Mouse (Mus musculus) liver, embryonic 11.5 days (tissue): ENCODE measurements around the gene Runx2. TPM values are rescaled to one million over a fixed set of nuclear protein-coding genes. Genes with fewer than 3 reads are reported as not detected.

Experiments used
- ATAC-seq: fragments of 200-750 bp; cut with Nextera tagmentation; replicated peaks from 2 replicates; pipeline ENCODE4 v1.8.0; 2017; ENCODE audit warnings: moderate number of reproducible peaks, mild to moderate bottlenecking, moderate TSS enrichment, moderate library complexity; ENCODE audit not compliant: low FRiP score
- DNase-seq: peaks from one replicate; pipeline ENCODE4 v3.0.0-alpha.2; 2017; ENCODE audit warnings: low spot score
- H3K27ac ChIP-seq: fragments of 300-500 bp; sonication (generic); 2 replicates; pipeline ENCODE4 v1.5.1; 2014; ENCODE audit warnings: mild to moderate bottlenecking, low read depth, low read length, control low read depth
- H3K27me3 ChIP-seq: fragments of 300-500 bp; sonication (generic); replicated peaks from 2 replicates; pipeline ENCODE4 v1.6.1; 2014; ENCODE audit warnings: low read length, mixed read lengths; ENCODE audit not compliant: control insufficient read depth, insufficient read depth
- H3K36me3 ChIP-seq: fragments of 300-500 bp; sonication (generic); 2 replicates; pipeline ENCODE4 v1.6.1; 2014; ENCODE audit warnings: mild to moderate bottlenecking, low read length, moderate library complexity, mixed read lengths; ENCODE audit not compliant: control insufficient read depth, insufficient read depth
- H3K4me1 ChIP-seq: fragments of 300-500 bp; sonication (generic); replicated peaks from 2 replicates; pipeline ENCODE4 v1.6.1; 2014; ENCODE audit warnings: low read length, mixed read lengths; ENCODE audit not compliant: control insufficient read depth, insufficient read depth
- H3K4me2 ChIP-seq: fragments of 300-500 bp; sonication (generic); 2 replicates; pipeline ENCODE4 v1.6.1; 2014; ENCODE audit warnings: mild to moderate bottlenecking, control low read depth, moderate library complexity
- H3K4me3 ChIP-seq: fragments of 300-500 bp; sonication (generic); 2 replicates; pipeline ENCODE4 v1.5.1; 2014; ENCODE audit warnings: low read depth, low read length, control low read depth
- H3K9ac ChIP-seq: fragments of 300-500 bp; sonication (generic); 2 replicates; pipeline ENCODE4 v1.6.1; 2014; ENCODE audit warnings: low read depth, low read length, control low read depth
- H3K9me3 ChIP-seq: fragments of 300-500 bp; sonication (generic); 2 replicates; pipeline ENCODE4 v1.6.1; 2016; ENCODE audit warnings: low read length, inconsistent platforms, mixed read lengths; ENCODE audit not compliant: control insufficient read depth
- WGBS: fragments of 180-500 bp; shearing (Covaris S2); extraction: QIAGEN DNeasy Blood & Tissue Kit; methylation state at CpG from one replicate; pipeline ENCODE4 v1.1.7; 2014; 5-methylcytosine and 5-hydroxymethylcytosine counted together
- polyA plus RNA-seq: library from polyadenylated mRNA; unstranded; fragments of >200 nt; fragmentation: Nextera tagmentation; extraction: Ambion mirVana; gene quantifications from 2 replicates; pipeline ENCODE4 v1.2.1, GENCODE M21; 2014

The Runx2 gene
- polyA plus RNA-seq, 1 experiment from 2014 or later: 1.7 TPM

DNA sequence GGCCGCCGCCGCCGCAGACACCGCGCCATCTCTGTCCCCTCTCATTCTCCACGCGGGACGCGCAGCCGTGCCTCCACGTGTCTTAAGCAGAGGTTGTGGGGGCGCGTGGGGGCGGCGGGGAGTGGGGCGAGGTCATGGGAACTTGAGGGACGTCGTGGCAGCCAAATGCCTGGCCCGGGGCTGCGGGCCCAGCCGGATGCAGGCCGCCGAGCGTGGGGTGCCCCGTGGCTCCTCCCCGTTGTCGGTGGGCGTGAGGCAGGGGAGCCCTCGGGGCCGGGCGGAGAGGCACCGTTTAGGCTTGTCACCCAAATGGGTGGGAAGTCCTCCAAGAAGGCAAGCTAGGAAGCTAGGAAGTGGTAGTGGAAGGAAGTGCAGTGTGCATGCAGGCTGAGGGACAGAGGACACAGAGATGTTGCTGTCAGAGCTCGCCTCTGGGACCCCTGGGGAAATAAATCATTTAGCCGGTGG lies 37.2 kb downstream of the Runx2 start:
- H3K4me2 ChIP-seq: peak overlapping the region; percentile 79
- peak overlapping the region; percentile 94 for H3K4me3 ChIP-seq
- no peaks in the 10 kb centered on the region for H3K9me3 ChIP-seq
- no peaks in the 10 kb centered on the region for H3K27me3 ChIP-seq
- 0% methylated on average over 34 of the region's 35 CpGs for WGBS
- peak; percentile 79 for ATAC-seq
- peak overlapping the region; percentile 76 for H3K27ac ChIP-seq
- peak; percentile 73 for DNase-seq
- H3K4me1 ChIP-seq: peaks cover 6% of the 10 kb centered on the region
- no peaks in the 10 kb centered on the region for H3K36me3 ChIP-seq
- H3K9ac ChIP-seq: peak overlapping the region; percentile 96

- WGBS: 1% methylated on average over 38 of the region's 40 CpGs
- Histone ChIP-seq H3K4me3 (peak within 1 kb of the TSS; percentile 94), H3K27me3 (no peaks in the 10 kb centered on the region), H3K9ac (peak within 1 kb of the TSS; percentile 96), H3K4me2 (peak within 1 kb of the TSS; percentile 79), H3K36me3 (no peaks in the 10 kb centered on the region), H3K27ac (peak within 1 kb of the TSS; percentile 76), H3K4me1 (peaks cover 6% of the 10 kb centered on the region), H3K9me3 (no peaks in the 10 kb centered on the region)
- peak; percentile 98 for ATAC-seq
- DNase-seq: peak; percentile 94
Observed at GRCm38 (mm10) chr17:44776738-44777270, 37.8 kb downstream of the Runx2 start, which contains the start of gene Supt3. Gene Supt3 (plus strand): TSS chr17:44777152.

DNA sequence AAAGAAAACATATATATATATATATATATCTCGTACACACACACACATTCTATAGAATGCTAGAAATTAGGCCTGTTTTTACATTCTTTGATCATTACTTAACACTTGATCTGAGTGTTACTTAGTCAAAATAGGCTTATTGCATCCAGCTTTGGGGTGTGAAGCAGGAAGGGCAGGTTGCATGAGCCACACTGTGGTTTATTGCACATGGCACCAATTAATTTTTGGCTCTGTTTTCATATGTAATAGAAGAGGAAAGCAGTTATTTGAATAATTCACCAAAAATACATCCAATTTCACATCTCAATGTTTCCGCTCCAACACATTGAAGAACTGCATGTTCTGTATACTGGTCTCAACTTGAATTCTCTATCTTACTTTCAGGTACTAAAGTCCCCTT lies 42.0 kb downstream of the Runx2 start:
- H3K4me2 ChIP-seq: no peak overlapping the region
- H3K27ac ChIP-seq: no peak overlapping the region
- ATAC-seq (no peak), DNase-seq (no peak)
- H3K36me3 ChIP-seq: no peaks in the 10 kb centered on the region
- no peak overlapping the region for H3K4me3 ChIP-seq
- no peaks in the 10 kb centered on the region for H3K9me3 ChIP-seq
- WGBS: 83% methylated on average over 2 of the region's 2 CpGs
- no peaks in the 10 kb centered on the region for H3K27me3 ChIP-seq
- H3K9ac ChIP-seq: no peak overlapping the region
- no peaks in the 10 kb centered on the region for H3K4me1 ChIP-seq

- 69% methylated on average over 2 of the region's 2 CpGs for WGBS
Observed at GRCm38 (mm10) chr17:44770871-44771270, 43.7 kb downstream of the Runx2 start.

DNA sequence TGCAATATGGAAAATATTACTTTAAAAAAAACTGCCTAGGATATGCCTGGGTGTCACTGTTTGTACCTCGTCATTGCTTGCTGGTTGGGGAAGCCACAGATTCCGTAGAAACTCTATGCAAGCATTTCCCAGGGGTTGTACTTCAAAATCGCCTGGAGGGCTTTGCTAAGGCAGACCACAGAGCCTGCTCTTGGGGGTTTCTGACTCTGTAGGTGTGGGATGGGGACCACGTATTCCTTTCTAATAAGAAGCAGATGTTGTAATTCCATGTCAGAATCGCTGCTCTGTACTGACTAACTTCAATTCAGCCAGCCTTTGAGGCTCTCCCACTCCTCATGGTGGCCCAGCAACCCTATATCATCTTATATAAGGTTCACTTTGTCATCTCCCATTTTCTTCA lies 46.1 kb downstream of the Runx2 start:
- no peaks in the 10 kb centered on the region for H3K4me1 ChIP-seq
- 62% methylated on average over 5 of the region's 5 CpGs for WGBS

More at GRCm38 (mm10) chr17:44770871-44771270, 43.7 kb downstream of the Runx2 start:
- DNase-seq (no peak), ATAC-seq (no peak)
- Histone ChIP-seq H3K27me3 (no peaks in the 10 kb centered on the region), H3K27ac (no peak overlapping the region), H3K4me3 (no peak overlapping the region), H3K4me1 (no peaks in the 10 kb centered on the region), H3K9me3 (no peaks in the 10 kb centered on the region), H3K36me3 (no peaks in the 10 kb centered on the region), H3K9ac (no peak overlapping the region), H3K4me2 (no peak overlapping the region)

GRCm38 (mm10) chr17:44767375-44767774 lies 47.2 kb downstream of the Runx2 start:
- Histone ChIP-seq H3K4me1 (no peaks in the 10 kb centered on the region), H3K4me3 (no peak overlapping the region), H3K27ac (no peak overlapping the region), H3K9ac (no peak overlapping the region), H3K9me3 (no peaks in the 10 kb centered on the region), H3K27me3 (no peaks in the 10 kb centered on the region), H3K36me3 (no peaks in the 10 kb centered on the region), H3K4me2 (no peak overlapping the region)
- ATAC-seq (no peak), DNase-seq (no peak)
- 82% methylated on average over 1 of the region's 1 CpGs for WGBS

More for the DNA sequence above, 46.1 kb downstream of the Runx2 start:
- Histone ChIP-seq H3K27ac (no peak overlapping the region), H3K9ac (no peak overlapping the region), H3K4me3 (no peak overlapping the region), H3K36me3 (no peaks in the 10 kb centered on the region), H3K27me3 (no peaks in the 10 kb centered on the region), H3K9me3 (no peaks in the 10 kb centered on the region), H3K4me2 (no peak overlapping the region)
- DNase-seq: no peak
- ATAC-seq: no peak

DNA sequence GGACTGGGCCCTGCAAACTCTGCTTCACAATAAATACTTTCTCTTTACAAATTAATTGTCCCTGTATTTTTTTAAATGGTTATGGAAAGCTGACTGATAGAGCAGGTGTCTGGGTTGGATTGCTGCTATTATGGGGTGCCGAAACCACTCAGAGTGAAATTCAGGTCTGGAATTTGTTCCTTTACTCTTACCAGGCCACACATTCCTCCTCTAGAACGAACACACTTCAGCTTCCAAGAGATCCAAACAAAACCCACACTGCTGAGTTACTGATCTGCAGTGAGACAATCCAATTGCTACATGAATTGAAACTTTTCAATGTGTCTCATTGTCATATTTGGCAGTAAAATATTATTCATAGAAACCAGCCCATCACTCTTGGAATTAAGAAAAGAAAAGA lies 47.6 kb downstream of the Runx2 start:
- Histone ChIP-seq H3K36me3 (no peaks in the 10 kb centered on the region), H3K4me1 (no peaks in the 10 kb centered on the region), H3K4me2 (no peak overlapping the region), H3K4me3 (no peak overlapping the region), H3K27me3 (no peaks in the 10 kb centered on the region), H3K27ac (no peak overlapping the region), H3K9ac (no peak overlapping the region), H3K9me3 (no peaks in the 10 kb centered on the region)
- ATAC-seq: no peak
- no peak for DNase-seq
- 68% methylated on average over 2 of the region's 2 CpGs for WGBS

DNA sequence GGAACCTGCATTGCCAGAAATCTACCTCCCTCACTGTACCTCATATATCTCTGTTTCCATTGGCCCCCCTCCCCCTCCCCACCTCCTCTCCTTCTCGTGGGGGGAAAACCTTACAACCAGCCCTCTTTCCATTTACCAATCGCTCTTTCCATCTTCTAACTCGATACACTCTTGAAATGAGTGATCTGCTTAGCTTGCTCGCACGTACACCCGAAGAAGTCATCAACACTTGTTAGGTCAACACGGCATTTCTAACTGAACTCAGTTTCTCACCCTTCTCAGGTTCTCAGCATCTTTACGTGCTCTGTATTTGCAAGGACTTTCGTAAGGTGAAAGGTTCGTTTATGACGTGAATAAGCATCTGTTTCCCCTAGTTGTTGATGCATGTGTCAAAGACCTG lies 48.3 kb downstream of the Runx2 start:
- Histone ChIP-seq H3K4me2 (no peak overlapping the region), H3K9me3 (no peaks in the 10 kb centered on the region), H3K4me3 (no peak overlapping the region), H3K9ac (no peak overlapping the region), H3K36me3 (no peaks in the 10 kb centered on the region), H3K27me3 (no peaks in the 10 kb centered on the region), H3K27ac (no peak overlapping the region), H3K4me1 (no peaks in the 10 kb centered on the region)
- DNase-seq (no peak), ATAC-seq (no peak)
- WGBS: 83% methylated on average over 11 of the region's 11 CpGs

DNA sequence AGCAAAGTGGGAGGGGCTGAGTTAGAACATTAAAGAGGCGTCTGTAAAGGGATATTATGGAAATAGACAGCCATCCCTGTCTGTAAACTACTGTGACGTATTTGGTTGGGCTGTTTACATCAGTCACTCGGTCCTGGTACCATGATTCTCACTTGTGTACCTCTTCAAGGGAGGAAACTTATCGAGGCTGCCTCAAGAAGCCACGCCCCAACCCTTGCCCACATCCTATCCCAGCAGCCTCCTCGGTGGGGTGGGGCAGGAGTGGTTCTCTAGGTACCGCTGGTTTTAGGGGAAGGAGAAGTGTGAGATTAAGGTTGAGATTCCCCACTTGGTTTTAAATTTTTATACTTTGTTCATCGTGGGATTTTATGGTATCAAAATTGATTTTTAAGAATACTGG lies 69.2 kb downstream of the Runx2 start:
- no peak overlapping the region for H3K4me3 ChIP-seq
- 66% methylated on average over 8 of the region's 8 CpGs for WGBS
- ATAC-seq: no peak
- H3K4me2 ChIP-seq: no peak overlapping the region
- H3K36me3 ChIP-seq: no peaks in the 10 kb centered on the region
- H3K9me3 ChIP-seq: no peaks in the 10 kb centered on the region
- H3K27ac ChIP-seq: no peak overlapping the region
- no peak for DNase-seq
- no peaks in the 10 kb centered on the region for H3K4me1 ChIP-seq
- H3K9ac ChIP-seq: no peak overlapping the region
- H3K27me3 ChIP-seq: peaks cover 6% of the 10 kb centered on the region; the same call in 1 of the 2 replicates
